Mouse (Mus musculus) bone marrow macrophage, adult 2 months (primary cell): ENCODE data around the gene Rcan1. TPM values are rescaled to one million over a fixed set of nuclear protein-coding genes. Genes with fewer than 3 reads are reported as not detected.

ENCODE experiments used
- H3K27ac ChIP-seq: 2 replicates; pipeline ENCODE4 v1.5.1; 2012; ENCODE audit warnings: low read depth, low read length; ENCODE audit not compliant: insufficient read depth
- H3K4me1 ChIP-seq: 2 replicates; pipeline ENCODE4 v1.6.1; 2012; ENCODE audit warnings: low read length; ENCODE audit not compliant: control insufficient read depth, insufficient read depth
- H3K4me3 ChIP-seq: 2 replicates; pipeline ENCODE4 v1.5.1; 2012; ENCODE audit warnings: mild to moderate bottlenecking, low read length, moderate library complexity; ENCODE audit not compliant: insufficient read depth
- CTCF ChIP-seq: IDR thresholded peaks from 2 replicates; pipeline ENCODE4 v1.5.1; 2012; ENCODE audit warnings: low read depth, mild to moderate bottlenecking, low read length, moderate library complexity
- POLR2A ChIP-seq: IDR thresholded peaks from 2 replicates; pipeline ENCODE4 v1.6.1; 2012; ENCODE audit warnings: mild to moderate bottlenecking, low read depth, low read length, borderline replicate concordance
- polyA plus RNA-seq: library from polyadenylated mRNA; stranded (reverse); fragments of >200 nt; gene quantifications from 2 replicates; pipeline ENCODE4 v1.2.4, GENCODE M21; 2012; ENCODE audit not compliant: missing spikeins, insufficient read depth, insufficient read length

The Rcan1 gene
- polyA plus RNA-seq, 1 experiment, result 15.8 TPM

GRCm38 (mm10) chr16:92472898-92473297 lies 2.2 kb upstream of the Rcan1 start:
- no peak overlapping the region for H3K4me3 ChIP-seq
- H3K27ac ChIP-seq, result no peak overlapping the region
- TF ChIP-seq CTCF, result no peak
- no peak for TF ChIP-seq POLR2A

GRCm38 (mm10) chr16:92468459-92468858 lies 2.2 kb downstream of the Rcan1 start:
- Histone ChIP-seq H3K27ac (no peak overlapping the region), H3K4me3 (no peak overlapping the region), H3K4me1 (peaks cover 8% of the 10 kb centered on the region)
- TF ChIP-seq POLR2A, result no peak
- TF ChIP-seq CTCF, result no peak

More at GRCm38 (mm10) chr16:92472898-92473297, 2.2 kb upstream of the Rcan1 start:
- H3K4me1 ChIP-seq, result no peaks in the 10 kb centered on the region

GRCm38 (mm10) chr16:92467041-92467440 lies 3.6 kb downstream of the Rcan1 start:
- H3K4me3 ChIP-seq, result no peak overlapping the region
- no peak overlapping the region for H3K27ac ChIP-seq
- H3K4me1 ChIP-seq, result peaks cover 8% of the 10 kb centered on the region
- no peak for TF ChIP-seq POLR2A
- no peak; the same call in 1 of the 2 replicates for TF ChIP-seq CTCF

- no peak overlapping the region for H3K27ac ChIP-seq
- peak overlapping the region; percentile 80 for H3K4me3 ChIP-seq
- no peak for TF ChIP-seq CTCF
- no peak for TF ChIP-seq POLR2A
- H3K4me1 ChIP-seq, result peaks cover 8% of the 10 kb centered on the region
Observed at GRCm38 (mm10) chr16:92465642-92466526, 4.8 kb downstream of the Rcan1 start.

- Histone ChIP-seq H3K4me3 (peak overlapping the region; percentile 80), H3K4me1 (peaks cover 8% of the 10 kb centered on the region), H3K27ac (no peak overlapping the region)
- no peak for TF ChIP-seq POLR2A
- no peak for TF ChIP-seq CTCF
Observed at GRCm38 (mm10) chr16:92465226-92465625, 5.4 kb downstream of the Rcan1 start.

- no peak for TF ChIP-seq POLR2A
- no peak for TF ChIP-seq CTCF
- Histone ChIP-seq H3K27ac (no peak overlapping the region), H3K4me3 (peak overlapping the region; percentile 80; the same call in 1 of the 2 replicates), H3K4me1 (peaks cover 8% of the 10 kb centered on the region)
Observed at GRCm38 (mm10) chr16:92464390-92464972, 6.2 kb downstream of the Rcan1 start.

GRCm38 (mm10) chr16:92461412-92461811 lies 9.3 kb downstream of the Rcan1 start:
- TF ChIP-seq CTCF (no peak), POLR2A (no peak)
- H3K27ac ChIP-seq, result no peak overlapping the region
- H3K4me1 ChIP-seq, result peaks cover 8% of the 10 kb centered on the region
- H3K4me3 ChIP-seq, result no peak overlapping the region

GRCm38 (mm10) chr16:92457594-92457993 lies 13.1 kb downstream of the Rcan1 start:
- TF ChIP-seq POLR2A (no peak), CTCF (peak; percentile 74)
- no peaks in the 10 kb centered on the region for H3K4me1 ChIP-seq
- H3K4me3 ChIP-seq, result no peak overlapping the region
- H3K27ac ChIP-seq, result no peak overlapping the region

GRCm38 (mm10) chr16:92455969-92456368 lies 14.7 kb downstream of the Rcan1 start:
- no peak for TF ChIP-seq POLR2A
- no peak for TF ChIP-seq CTCF
- H3K27ac ChIP-seq, result no peak overlapping the region
- no peaks in the 10 kb centered on the region for H3K4me1 ChIP-seq
- H3K4me3 ChIP-seq, result no peak overlapping the region

GRCm38 (mm10) chr16:92455488-92455887 lies 15.2 kb downstream of the Rcan1 start:
- no peaks in the 10 kb centered on the region for H3K4me1 ChIP-seq
- H3K27ac ChIP-seq, result no peak overlapping the region
- no peak overlapping the region for H3K4me3 ChIP-seq
- TF ChIP-seq POLR2A (no peak), CTCF (no peak)
